Mouse (Mus musculus): ENCODE results near the gene Pkp4. TPM values are rescaled to one million over a fixed set of nuclear protein-coding genes. Genes with fewer than 3 reads are reported as not detected.

The Pkp4 gene
- polyA plus RNA-seq, 1 experiment: 19.7 TPM

DNA sequence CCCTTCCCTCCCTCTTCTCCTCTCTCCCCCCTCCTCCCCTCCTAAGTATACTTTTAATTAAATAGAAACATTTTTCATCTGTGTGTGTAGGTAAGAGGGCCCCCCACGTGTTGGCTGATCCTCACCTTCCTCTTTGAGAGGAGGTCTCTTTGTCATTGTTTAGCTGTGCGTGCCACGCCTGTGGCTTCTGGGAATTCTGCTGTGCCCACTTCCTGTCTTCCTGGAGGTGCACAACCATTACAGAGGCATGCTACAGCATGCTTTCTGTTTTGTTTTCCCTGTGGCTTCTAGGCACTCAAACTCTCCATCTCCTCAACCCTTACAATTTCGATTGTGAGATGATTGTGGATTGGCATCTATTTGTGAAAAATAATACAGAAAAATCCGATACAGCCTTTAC is 10.9 kb downstream of the Pkp4 start:
- H3K4me3 ChIP-seq (ENCODE audit: insufficient read depth, low read depth, low read length): no peak overlapping the region
- H3K4me1 ChIP-seq (ENCODE audit: control insufficient read depth, insufficient read depth, insufficient read length, low read length): peaks cover 19% of the 10 kb centered on the region; the same call in 1 of the 2 replicates
- no peak overlapping the region for H3K27ac ChIP-seq (replicated peaks; ENCODE audit: low read depth, low read length)

DNA sequence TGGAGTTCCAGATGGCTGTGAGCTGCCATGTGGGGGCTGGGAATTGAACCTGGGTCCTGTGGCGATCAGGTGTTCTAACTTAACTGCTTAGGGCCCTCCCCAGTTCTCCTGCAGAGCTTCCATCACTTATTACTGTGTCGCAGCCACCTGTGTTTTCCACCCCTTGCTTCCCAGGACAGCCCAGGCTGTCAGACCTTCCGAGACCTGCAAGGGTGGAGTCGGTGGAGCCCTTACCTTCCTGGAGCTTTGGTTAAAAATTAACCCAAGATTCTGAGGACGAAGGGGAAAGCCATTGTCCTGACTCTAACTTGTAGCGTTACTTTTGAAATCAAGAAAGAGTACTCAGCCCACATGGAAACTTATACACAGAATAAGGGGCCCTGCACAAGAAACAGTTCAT is 15.3 kb downstream of the Pkp4 start:
- Histone ChIP-seq H3K4me1 (ENCODE audit: control insufficient read depth, insufficient read depth, insufficient read length, low read length) (peaks cover 23% of the 10 kb centered on the region), H3K27ac (replicated peaks; ENCODE audit: low read depth, low read length) (no peak overlapping the region), H3K4me3 (ENCODE audit: insufficient read depth, low read depth, low read length) (no peak overlapping the region)

DNA sequence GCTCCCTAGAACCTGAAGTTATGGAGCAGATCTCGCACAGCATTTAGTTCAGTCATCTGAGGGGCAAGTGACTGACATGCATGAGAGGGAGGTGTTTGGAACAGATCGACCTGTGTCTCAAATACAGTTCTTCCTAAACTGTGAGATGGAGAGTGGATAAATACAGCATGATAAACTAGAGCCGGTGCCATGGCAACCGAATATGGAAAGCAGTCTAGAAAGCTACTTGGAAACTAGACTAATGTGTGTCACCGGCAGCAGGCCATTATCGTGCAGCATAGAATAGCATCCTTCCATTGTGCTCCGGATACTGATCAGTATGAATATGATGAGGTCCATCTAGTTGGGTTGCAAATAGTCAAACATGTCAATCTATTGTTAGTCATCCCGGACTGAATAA is 17.5 kb downstream of the Pkp4 start:
- Histone ChIP-seq H3K27ac (replicated peaks; ENCODE audit: low read depth, low read length) (no peak overlapping the region), H3K4me1 (ENCODE audit: control insufficient read depth, insufficient read depth, insufficient read length, low read length) (peaks cover 20% of the 10 kb centered on the region), H3K4me3 (ENCODE audit: insufficient read depth, low read depth, low read length) (no peak overlapping the region)

DNA sequence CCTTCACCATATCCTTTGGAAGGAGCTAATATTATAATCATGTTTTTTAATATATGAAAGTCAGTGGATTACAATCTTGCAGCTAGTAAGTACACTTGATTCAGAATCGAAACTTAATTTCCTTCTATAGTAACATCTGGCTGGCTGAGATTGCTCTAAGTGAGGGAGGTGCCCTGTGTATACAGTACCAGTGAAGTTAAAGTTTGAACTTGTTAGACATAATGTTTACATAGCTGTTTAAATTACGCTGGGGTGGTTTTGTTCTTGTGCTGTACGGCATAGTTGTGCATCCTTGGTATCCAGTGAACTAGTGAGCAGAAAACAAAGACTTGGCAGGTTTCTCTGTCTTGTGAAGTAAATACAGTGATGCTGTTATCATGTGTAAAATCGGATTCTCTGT is 18.3 kb downstream of the Pkp4 start:
- H3K4me3 ChIP-seq (ENCODE audit: insufficient read depth, low read depth, low read length): no peak overlapping the region
- no peak overlapping the region for H3K27ac ChIP-seq (replicated peaks; ENCODE audit: low read depth, low read length)
- peaks cover 23% of the 10 kb centered on the region for H3K4me1 ChIP-seq (ENCODE audit: control insufficient read depth, insufficient read depth, insufficient read length, low read length)

DNA sequence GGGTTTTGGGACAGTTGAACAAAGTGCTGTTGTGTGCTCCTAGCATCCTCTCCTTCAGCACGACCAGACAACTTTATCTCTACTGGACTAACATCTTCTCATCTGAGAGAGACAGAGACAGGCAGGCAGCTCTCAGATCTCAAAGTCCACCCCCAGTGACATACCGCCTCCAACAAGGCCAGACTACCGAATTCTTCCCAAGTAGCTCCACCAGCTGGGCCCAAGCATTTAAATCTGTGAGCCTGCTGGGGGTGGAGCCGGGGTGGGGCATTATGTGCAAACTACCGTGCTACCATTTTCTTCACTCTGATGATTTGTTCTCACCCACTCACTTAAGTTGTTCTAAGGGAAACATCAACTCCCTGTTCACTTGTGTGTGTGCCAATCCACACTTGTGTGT is 18.8 kb downstream of the Pkp4 start:
- Histone ChIP-seq H3K4me3 (ENCODE audit: insufficient read depth, low read depth, low read length) (no peak overlapping the region), H3K4me1 (ENCODE audit: control insufficient read depth, insufficient read depth, insufficient read length, low read length) (peaks cover 23% of the 10 kb centered on the region), H3K27ac (replicated peaks; ENCODE audit: low read depth, low read length) (no peak overlapping the region)

DNA sequence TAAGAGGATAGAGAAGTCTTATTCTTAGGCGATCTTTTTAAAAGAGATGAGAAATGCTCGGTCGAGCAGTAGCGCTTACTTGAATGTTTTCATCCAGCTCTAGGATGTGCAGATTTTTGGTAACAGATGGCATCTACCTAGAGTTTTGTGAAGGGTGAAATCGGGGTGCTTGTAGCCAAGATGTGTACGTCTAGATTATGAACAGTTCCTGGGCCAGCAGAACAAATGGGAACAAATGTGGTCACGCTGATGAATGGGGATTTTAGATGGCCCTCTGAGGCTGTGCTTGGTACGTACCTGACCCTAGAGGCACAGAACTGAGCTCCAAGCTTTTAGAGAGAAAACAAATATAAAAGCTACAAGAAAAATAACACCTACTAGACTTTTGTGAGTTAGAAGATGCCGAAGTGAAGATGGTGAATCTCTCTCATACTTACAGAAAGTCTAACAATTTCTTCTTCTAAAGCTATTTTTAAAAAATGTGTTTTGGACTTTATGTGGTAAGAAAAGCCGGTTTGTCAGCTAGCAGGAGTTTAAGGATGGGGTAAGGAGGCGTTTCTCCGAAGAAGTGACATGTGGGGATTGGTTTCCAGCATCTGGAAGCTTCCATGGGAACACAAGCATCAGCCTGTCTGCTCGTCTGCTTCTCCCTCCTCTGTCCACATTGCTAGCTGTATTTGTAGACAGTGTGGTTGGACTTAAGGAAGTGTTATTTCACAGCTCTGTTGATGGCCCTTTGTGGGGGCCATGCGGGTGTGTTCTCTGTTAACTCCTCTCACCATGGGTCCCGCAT is 20.9 kb downstream of the Pkp4 start:
- Histone ChIP-seq H3K4me3 (ENCODE audit: insufficient read depth, low read depth, low read length) (no peak overlapping the region), H3K27ac (replicated peaks; ENCODE audit: low read depth, low read length) (no peak overlapping the region), H3K4me1 (ENCODE audit: control insufficient read depth, insufficient read depth, insufficient read length, low read length) (peaks cover 23% of the 10 kb centered on the region)

DNA sequence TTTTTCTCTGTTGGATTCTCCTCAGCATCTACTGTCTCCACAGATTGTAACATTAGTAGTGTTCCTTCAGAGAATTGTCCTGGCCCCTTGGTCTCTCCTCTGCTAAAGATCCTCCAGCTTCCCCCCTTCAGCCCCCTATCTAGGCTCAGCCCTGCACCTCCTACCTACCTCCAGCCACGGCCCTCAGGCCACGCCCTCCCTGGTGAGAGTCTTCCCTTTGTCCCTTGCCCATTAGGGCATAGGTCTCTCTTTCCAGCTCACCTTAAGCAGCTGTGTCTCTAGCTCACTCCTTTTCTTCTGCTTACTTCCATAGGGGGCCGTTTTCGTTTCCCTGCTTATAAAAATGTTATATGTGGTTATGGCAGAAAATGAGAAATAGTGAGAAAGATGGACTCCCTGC is 22.9 kb downstream of the Pkp4 start:
- Histone ChIP-seq H3K4me3 (ENCODE audit: insufficient read depth, low read depth, low read length) (no peak overlapping the region), H3K4me1 (ENCODE audit: control insufficient read depth, insufficient read depth, insufficient read length, low read length) (peaks cover 24% of the 10 kb centered on the region), H3K27ac (replicated peaks; ENCODE audit: low read depth, low read length) (no peak overlapping the region)

DNA sequence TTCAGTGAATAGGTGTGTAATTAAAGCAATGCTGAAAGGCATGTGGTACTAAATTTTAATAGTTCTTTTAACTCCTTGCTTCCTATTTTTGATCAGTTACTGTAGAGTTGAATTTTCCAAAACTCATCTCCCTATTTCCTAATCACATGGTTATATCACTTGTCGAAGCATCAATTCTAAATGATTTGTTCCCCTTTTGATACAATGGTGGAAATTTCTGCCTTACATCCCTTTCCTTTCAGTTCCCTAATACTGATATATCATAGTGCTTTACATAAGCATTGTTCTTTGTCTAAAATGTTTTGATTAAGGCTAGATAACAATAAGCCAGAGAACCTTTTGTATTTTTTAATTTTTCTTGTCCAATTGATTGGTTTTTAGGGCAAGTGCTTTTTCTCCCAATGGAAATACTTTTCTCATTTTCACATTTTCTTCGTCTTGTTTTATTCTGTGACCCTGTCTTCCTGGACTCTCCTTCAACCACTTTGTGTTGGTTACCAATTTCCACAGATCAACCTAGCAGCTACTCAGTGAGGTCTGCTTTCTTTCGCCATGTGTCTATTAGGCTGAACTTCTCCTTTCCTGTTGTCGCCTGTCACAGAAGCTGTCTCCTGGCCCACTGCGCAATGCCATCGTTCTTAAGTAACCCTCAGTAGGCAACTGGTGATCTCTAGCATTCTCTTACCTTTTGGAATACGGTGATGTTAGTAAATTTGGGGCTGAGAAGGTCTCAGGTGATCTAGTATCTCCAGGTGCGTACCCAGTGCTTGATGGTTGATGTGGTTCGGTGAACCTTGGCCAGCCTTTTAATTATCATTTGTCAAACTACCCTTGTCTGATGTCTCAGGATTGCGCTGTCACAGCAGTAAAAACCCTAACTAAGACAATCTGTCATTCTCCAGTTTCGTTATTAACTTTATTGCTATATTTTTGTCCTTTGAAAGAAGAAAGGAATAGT is 23.7 kb downstream of the Pkp4 start:
- Histone ChIP-seq H3K27ac (replicated peaks; ENCODE audit: low read depth, low read length) (no peak overlapping the region), H3K4me3 (ENCODE audit: insufficient read depth, low read depth, low read length) (no peak overlapping the region), H3K4me1 (ENCODE audit: control insufficient read depth, insufficient read depth, insufficient read length, low read length) (peaks cover 19% of the 10 kb centered on the region)

DNA sequence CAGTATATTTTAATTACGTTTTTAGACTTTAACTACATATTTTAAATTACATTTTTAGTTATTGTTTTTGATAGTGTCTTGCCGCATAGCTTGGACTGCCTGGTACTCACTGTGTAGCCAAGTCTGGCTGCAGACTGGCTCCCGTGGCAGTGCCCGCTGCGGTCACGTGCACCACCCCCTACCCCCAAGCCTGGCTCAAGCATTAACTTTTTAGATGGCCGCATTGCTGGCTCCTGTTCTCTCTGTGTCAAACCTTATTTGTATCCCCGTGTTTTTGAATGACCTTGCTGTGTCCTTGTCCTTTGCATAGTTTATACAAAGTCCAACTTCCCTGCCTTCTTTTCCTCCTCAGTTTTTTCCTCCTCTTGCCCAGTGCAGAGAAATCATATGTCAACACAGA is 25.5 kb downstream of the Pkp4 start:
- no peak overlapping the region for H3K4me3 ChIP-seq (ENCODE audit: insufficient read depth, low read depth, low read length)
- peaks cover 25% of the 10 kb centered on the region for H3K4me1 ChIP-seq (ENCODE audit: control insufficient read depth, insufficient read depth, insufficient read length, low read length)
- H3K27ac ChIP-seq (replicated peaks; ENCODE audit: low read depth, low read length): no peak overlapping the region

DNA sequence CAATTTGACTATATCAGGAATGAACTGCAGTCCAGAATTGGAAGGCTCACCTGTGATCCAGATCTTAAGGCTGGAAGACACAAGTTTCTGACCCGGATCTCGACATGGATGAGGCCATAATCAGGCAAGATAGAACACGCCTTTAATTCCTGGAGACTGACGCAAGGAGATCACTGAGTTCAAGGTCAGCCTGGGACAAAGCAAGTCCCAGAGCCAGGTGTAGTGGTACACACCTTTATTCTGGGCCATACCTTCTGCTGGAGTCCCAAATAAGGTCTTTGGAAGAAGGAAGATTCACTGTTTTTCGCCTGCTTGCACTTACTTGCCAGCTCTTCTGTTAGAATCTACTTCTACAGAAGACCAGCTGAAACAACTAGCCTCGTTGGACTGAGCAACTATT is 26.3 kb downstream of the Pkp4 start:
- Histone ChIP-seq H3K27ac (replicated peaks; ENCODE audit: low read depth, low read length) (no peak overlapping the region), H3K4me1 (ENCODE audit: control insufficient read depth, insufficient read depth, insufficient read length, low read length) (peaks cover 25% of the 10 kb centered on the region), H3K4me3 (ENCODE audit: insufficient read depth, low read depth, low read length) (no peak overlapping the region)

DNA sequence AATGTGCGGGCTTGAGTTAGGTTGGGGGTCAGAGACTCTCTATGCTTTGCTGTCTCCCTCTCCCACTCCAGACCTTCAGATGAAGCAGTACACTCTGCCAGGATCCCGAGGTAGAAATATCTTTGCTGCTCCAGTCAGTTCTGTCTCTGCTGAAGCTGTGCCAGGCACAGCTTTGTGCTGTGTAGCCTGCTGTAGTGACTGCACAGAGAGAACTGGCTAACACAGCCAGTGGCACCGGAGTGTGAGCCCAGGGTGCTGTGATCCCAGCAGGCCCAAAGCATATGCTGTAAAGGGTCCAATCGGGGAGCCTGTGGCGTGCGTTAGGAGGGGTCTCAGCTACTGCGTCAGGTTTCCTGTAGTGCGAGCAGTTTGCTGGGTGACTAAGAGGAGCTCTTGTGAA is 27.7 kb downstream of the Pkp4 start:
- Histone ChIP-seq H3K27ac (replicated peaks; ENCODE audit: low read depth, low read length) (no peak overlapping the region), H3K4me1 (ENCODE audit: control insufficient read depth, insufficient read depth, insufficient read length, low read length) (peaks cover 26% of the 10 kb centered on the region), H3K4me3 (ENCODE audit: insufficient read depth, low read depth, low read length) (no peak overlapping the region)

DNA sequence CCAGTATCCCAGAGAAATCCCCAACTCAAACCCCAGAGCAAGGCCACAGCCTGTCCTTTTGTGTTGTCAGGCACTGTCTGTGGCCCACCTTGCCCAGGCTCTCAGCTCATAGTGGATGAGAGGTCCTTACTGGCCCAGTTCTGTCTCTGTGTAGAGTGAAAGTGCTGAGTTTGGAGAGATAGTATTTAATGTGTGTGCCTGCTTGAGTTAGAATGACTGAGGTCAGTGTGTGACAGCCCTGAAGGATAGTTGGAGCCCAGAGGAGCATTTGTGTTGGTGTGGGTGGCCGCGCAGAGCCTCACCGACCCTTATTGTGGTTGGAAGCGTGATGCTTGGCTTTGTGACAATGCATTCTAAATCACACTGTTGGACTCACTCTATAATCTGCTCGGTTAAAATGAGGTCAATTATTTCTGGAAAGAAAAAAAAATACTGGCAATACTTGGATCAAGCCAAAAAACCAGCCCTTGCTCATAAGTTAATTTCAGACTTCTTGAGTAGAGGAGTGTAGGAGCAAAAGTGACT is 29.1 kb downstream of the Pkp4 start:
- Histone ChIP-seq H3K27ac (replicated peaks; ENCODE audit: low read depth, low read length) (no peak overlapping the region), H3K4me1 (ENCODE audit: control insufficient read depth, insufficient read depth, insufficient read length, low read length) (peaks cover 24% of the 10 kb centered on the region), H3K4me3 (ENCODE audit: insufficient read depth, low read depth, low read length) (no peak overlapping the region)

DNA sequence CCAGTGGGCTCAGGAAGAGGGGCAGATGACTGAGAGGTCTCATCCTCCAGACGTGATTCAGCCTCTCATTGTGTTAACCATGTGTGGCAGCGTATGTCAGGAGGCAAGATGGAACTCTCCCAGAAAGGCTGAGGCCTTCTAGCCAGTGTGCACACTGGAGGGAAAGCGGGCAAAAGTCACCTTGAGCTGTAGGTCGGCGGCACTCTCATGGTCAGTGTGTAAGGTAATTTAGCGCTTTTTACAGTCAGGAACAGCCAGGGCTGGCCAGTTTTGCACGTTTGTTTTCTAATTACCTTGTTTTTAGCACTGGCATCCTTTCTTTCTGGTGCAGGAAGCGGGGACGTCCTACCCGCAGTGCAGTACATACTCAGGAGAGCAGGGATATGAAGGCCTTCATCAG is 29.5 kb downstream of the Pkp4 start:
- Histone ChIP-seq H3K4me3 (ENCODE audit: insufficient read depth, low read depth, low read length) (no peak overlapping the region), H3K4me1 (ENCODE audit: control insufficient read depth, insufficient read depth, insufficient read length, low read length) (peaks cover 25% of the 10 kb centered on the region), H3K27ac (replicated peaks; ENCODE audit: low read depth, low read length) (no peak overlapping the region)

DNA sequence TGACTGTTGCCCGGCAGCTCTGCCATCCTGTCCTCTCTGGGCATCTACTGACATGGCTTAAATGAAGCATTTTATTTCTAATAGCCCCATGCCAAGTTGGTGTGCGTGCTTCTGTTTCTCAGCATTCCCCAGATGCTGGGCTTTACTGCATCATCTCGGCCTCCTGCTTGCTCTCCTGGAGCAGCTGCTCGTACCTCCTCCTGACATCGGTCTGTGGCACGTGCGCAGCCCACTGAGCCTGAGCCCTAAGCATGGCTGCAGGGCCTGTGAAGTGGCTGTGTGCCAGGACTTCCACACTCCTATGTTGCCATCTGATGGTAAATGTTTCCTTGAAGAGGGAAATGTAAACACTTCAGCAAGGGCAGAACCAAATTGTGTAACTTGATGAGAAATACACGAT is 30.8 kb downstream of the Pkp4 start:
- Histone ChIP-seq H3K4me1 (ENCODE audit: control insufficient read depth, insufficient read depth, insufficient read length, low read length) (peaks cover 25% of the 10 kb centered on the region), H3K4me3 (ENCODE audit: insufficient read depth, low read depth, low read length) (no peak overlapping the region), H3K27ac (replicated peaks; ENCODE audit: low read depth, low read length) (no peak overlapping the region)

DNA sequence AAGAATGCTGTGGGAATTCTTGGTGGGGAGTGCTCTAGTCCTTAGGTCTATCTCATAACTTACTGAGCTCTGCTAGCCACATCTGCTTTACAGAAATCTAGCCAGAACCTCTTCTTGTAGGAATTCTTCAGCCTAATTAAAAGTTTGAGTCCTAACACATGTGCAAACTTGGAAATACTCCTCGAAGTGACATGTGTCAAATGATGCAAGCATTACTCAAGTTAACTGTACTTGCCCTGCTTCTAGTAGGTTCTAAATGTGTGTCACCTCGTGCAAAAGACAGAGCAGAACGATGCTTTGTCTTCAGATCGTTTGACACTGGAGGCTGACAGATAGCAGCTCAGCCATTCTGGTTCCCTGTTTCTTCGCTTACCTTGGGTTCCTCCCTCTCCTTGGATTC is 32.5 kb downstream of the Pkp4 start:
- Histone ChIP-seq H3K4me3 (ENCODE audit: insufficient read depth, low read depth, low read length) (no peak overlapping the region), H3K27ac (replicated peaks; ENCODE audit: low read depth, low read length) (no peak overlapping the region), H3K4me1 (ENCODE audit: control insufficient read depth, insufficient read depth, insufficient read length, low read length) (peaks cover 23% of the 10 kb centered on the region)
